Mouse (Mus musculus) kidney, adult 11 months (tissue): ENCODE results near the gene Olfr1150-ps1.

ENCODE experiments used
- DNase-seq: peaks from one replicate; pipeline ENCODE4 v3.0.0; 2022

Gene Olfr1150-ps1

DNA sequence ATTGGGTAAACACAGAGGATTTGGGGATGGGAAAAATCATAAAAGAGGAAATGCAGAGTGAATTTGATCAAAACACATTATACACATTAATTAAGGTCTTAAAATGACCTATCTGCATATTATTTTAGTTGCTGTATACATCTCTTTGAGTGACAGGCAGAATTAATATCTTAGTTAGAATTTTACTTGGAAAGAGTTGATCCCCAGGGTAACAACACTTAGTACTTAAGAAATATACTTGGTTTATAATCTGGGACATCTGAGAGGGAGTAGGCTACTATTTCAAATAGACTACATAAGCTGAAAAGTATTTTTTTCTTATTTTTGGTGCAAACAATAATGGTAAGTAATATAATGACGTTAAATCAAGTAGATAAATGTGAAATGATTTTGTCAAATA lies at the start of gene Olfr1150-ps1:
Gene Olfr1150-ps1 (plus strand): TSS at position 301 of the 400 bp plus-strand sequence.
- DNase-seq = no peak

DNA sequence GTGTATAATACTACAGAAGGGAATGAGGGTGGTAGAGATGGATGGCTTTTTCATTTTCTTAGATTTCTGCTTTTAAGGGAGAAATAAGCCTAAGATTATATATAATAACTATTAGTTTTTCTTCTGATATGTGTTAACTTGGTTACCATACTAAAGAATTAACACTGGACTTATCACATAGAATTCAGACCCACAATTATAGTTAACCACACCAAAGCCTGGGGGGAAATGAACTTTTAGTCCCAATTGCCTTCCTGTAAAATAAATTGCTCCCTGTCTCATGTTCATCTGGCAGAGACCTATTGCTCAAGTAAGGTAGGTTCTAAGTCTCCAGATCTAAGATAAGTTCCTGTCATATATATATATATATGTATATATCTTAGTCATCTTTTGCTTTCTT lies 43.5 kb upstream of the Olfr1150-ps1 start, which contains the start of gene Olfr1143:
Gene Olfr1143 (plus strand): TSS at position 301 of the 400 bp plus-strand sequence.
- DNase-seq = no peak

DNA sequence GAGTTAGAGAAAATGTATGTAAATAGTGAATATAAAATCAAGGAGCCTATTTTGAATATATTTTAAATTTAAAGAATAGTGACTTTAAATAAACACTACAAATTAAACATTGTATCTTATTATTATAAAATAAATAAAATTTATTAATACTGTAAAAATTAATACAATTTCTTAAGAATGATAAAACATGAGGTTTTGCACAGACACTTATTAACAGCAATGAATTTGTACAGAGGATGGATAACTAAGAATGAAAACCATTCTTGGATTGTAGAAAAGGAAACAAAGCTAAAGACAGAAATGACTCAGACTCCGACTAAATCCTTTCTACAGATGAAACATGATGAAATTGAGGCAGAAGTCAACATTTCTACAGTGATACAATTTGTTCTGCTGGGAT lies 34.3 kb upstream of the Olfr1150-ps1 start, which contains the start of gene Olfr1145:
Gene Olfr1145 (plus strand): TSS at position 301 of the 400 bp plus-strand sequence.
- DNase-seq = no peak

DNA sequence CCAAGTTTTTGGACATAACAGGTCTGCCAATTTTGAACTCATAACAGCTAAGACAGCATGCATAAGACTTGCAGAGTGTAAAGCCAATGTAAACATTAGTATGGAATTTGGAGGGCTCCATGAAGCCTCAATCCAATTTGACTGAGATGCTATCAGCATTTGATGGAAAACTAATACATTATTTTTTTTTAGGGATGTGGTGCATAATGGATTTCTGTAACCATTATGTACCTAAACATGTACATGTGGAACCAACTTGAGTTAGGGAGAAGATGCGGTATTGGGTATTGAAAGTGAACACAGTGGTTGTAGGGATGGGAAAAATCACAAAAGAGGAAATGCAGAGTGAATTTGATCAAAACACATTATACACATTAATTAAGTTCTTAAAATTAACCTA lies 13.6 kb upstream of the Olfr1150-ps1 start, which contains the start of gene Olfr1148:
Gene Olfr1148 (plus strand): TSS at position 301 of the 400 bp plus-strand sequence.
- no peak for DNase-seq

DNA sequence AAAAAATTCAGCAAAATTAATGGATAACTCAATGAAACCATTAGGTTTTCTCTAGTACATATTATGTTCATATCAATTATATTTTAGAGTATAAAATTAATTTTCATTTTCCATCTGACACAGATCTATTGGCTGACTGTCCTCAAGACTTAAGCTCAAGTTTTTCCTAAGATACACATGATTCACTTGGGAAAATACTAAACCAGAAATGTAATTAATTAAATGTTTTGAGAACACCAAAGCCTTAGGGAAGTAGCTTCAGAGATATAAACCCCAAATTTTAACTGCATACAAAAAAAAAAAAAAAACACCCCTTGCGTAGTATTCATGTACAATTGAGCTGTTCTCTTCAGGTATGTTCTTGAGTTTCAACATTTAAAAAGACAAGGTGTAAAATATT lies 11.8 kb downstream of the Olfr1150-ps1 start, which contains the start of gene Olfr1151:
Gene Olfr1151 (plus strand): TSS at position 301 of the 400 bp plus-strand sequence.
- DNase-seq = no peak

DNA sequence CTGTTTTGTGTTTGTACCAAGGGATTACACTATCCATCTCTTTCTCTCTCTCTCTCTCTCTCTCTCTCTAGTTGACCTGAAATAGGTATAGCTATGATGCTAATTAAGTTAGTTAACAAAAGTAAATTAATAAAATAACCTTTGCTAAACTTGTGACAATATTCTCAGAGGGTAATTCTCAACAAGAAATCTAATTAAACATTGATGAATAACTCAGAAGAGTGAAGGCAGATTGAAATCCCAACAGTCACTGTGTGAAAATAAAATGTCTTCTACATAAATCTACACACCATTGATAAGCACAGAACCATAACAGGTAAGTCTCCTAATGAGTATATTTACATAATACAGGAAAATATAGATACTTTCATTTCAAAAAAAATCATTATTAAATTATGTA lies 22.4 kb downstream of the Olfr1150-ps1 start, which contains the start of gene Olfr1152:
Gene Olfr1152 (plus strand): TSS at position 301 of the 400 bp plus-strand sequence.
- DNase-seq = no peak

DNA sequence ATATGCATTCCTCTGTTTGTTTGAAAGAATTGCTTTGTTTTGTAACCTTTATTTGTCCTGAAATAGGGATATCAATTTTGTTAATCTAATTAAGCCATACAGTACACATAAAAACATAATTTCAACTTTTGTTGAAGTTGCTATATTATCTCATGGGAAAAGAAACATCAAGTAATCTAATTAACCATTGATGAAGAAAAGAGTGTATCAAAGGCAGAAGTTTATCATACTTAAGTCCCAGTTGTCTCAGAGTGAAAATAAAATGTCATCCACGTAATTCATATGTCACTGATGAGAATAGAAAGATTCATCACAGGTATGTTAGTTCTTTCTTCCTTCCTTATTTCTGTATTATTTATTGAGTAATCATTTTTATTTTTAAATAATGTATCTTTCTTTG lies 50.9 kb downstream of the Olfr1150-ps1 start, which contains the start of gene Olfr1153:
Gene Olfr1153 (plus strand): TSS at position 301 of the 400 bp plus-strand sequence.
- DNase-seq = no peak
